Mouse (Mus musculus) testis, postnatal 10 days (tissue): Measurements from ENCODE around the gene Nudcd3.

Experiments used
- DNase-seq: peaks from one replicate; pipeline ENCODE4 v3.0.0; 2021; ENCODE audit warnings: low spot score

Nudcd3 gene

DNA sequence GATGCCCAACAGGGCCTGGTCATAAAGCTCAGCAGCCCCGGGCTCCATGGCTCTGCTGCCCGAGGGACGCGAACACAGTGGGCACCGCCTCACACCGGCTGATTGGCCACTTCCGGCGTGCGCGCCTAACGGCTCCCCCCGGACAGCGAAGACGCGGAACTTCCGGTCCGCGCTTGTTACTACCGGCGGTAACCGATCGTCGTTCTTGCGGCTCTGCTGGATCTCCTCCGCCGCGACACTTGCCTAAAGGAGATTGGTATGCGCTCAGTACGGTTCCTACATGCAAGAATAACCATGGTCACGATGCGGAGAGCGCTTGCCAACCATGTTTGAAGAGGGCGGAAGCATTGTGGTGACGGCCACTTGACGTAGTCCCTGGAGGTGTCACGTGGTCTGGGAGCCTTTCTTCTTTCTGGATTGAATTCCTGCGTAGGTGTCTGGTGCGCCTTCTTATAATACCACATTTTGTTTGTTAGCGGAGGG lies at the start of gene Nudcd3:
Nudcd3 (minus strand) TSS at position 329 of the 483 bp plus-strand sequence.
- peak; percentile 92 for DNase-seq

DNA sequence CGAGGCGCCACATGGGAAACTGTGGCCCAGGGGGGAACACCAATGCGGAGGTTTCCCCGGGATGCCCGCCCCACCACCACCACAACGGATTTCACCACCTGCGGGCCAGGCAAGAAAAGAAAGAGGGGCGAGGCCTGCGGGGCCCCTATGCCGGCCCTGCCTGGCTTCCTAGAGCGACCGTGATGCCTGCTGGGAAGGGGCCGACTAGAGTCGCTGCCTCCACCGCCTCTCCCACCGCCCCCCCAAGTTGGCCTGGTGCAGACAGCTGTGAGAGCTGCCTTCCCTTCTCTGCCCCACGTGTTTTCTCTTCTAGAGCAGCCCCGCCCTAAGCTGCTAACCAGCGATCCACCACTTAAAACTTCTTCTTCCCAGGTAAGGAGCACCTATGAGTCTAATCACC lies 44.5 kb upstream of the Nudcd3 start:
- DNase-seq = no peak

DNA sequence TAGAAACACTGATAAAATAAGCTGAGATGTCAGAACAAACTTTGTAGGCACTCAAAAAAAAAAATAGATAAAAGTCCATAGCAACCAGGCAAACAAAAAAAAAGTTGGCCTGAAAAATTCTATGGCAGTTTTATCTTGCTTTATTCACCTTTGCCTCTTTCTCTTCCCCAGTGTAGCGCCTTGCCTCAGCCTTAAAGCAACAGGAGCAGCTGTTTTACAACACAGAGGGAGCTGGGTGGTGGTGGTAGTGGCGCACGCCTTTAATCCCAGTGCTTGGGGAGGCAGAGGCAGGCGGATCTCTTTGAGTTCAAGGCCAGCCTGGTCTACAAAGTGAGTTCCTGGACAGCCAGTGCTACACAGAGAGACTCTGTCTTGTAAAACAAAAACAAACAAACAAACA lies 32.8 kb upstream of the Nudcd3 start:
- no peak for DNase-seq

DNA sequence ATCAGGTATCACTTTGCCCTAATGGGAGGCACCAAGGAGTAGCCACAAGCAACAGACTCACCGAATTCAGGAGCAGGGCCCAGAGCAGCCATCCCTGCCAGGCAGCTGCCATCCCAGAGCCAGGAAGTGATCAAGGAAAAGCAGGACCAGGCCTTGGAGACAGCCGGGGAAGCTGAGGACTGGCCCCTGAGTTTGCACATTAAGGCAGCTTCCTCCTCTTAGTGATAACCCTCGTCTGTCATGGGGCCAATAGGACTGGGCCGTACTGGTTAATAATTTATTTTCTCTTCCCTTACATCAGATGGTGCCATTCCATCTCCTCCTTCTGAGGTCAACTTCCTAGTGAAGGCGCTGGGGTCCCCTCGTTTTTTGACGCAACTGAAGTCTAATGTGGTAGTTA lies 29.8 kb upstream of the Nudcd3 start, which contains the start of gene Npc1l1:
Npc1l1 (minus strand) TSS at position 132 of the 400 bp plus-strand sequence.
- no peak for DNase-seq

DNA sequence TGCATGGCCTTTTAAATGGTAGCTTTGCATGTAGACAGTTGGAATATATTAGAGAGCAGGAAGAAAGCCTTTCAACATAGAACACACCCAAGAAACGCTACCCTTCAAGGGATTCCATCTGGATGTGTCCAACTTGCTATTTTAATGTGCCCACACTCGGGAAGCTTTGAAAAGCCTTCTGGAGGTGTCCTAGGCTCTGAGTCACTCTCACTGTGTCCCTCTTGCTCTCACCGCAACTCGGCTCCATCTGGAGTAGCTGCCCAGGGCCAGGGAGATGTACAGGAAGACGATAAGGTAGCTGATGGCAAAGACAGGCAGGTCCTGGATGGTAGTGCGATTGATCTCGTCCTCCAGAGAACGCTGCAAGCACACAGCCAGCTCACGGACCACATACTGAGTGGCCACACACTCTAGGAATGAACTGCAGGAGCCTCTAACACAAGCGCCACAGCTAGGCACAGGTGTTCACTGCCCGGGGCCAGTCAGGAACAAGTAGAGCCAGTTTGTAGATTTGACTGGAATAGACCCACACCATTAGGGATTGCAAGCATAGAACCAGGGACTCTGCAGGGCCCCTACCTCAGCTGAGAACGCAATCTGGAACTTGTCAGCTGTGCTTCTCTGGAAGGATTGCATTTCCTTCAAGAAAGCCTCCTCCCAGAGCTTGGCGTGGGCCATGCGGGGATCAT lies 24.5 kb upstream of the Nudcd3 start:
- no peak for DNase-seq

- DNase-seq = no peak
These were observed 22.0 kb upstream of the Nudcd3 start for GRCm38 (mm10) chr11:6222187-6222586.

DNA sequence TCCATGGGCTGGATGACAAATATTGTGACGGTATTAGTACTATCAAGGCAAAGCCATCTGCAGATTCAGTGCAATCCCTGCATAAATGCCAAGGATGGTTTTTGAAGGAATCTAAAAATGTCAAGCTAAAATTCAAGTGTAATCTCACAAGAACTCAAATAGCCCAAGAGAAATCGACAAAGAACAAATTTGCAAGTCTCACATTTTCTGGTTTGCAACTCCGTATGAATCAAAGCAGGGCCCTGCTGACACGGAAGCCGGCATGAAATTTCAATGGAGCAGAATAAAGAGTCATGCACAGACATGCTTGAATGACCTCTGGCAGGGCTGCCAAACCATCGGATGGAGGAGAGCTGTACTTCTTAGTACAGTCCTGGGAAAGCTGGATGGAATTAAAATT lies 19.8 kb upstream of the Nudcd3 start:
- DNase-seq = no peak

- no peak for DNase-seq
These were observed 18.1 kb upstream of the Nudcd3 start for GRCm38 (mm10) chr11:6218189-6218896.

DNA sequence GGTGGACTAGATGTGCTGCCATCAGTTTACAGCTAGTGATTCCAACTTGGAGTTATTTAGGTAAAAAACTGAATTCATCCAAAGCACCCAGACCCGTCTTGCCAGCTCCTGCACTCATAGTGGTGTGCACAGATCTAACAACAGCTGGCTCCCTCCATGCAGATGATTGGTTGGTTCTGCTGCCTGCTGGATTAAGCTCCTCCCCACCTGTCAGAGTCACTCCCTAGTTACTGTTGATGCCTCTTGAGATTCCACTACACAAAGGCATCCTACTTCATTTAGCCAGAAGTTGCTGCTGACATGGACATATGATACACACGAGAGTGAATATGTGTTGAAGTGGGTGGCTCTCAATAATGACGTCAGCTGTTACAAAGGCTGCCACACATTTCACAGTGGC lies 16.6 kb upstream of the Nudcd3 start:
- no peak for DNase-seq

GRCm38 (mm10) chr11:6208158-6208557 lies 7.9 kb upstream of the Nudcd3 start:
- no peak for DNase-seq

DNA sequence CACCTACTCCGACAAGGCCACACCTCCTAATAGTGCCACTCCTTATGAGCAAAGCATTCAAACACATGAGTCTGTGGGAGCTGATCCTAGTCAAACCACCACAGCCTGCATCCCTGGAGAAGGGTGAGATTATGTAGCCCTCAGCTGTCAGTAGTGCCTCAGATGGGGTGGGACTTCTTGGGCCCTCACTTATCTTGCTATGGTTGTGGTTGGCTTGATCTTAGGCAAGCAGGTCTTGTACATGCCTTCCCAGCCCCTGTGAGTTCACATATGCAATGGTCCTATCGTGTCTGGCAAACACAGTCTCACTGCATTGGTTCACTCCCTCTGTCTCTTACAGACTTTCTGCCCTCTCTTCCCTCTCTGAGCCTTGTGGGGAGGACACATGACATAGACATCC lies 6.9 kb upstream of the Nudcd3 start:
- DNase-seq = no peak

- no peak for DNase-seq
These were observed 355 bp upstream of the Nudcd3 start for GRCm38 (mm10) chr11:6200570-6200969.

GRCm38 (mm10) chr11:6199410-6200086 lies 667 bp downstream of the Nudcd3 start, which contains the start of gene A730071L15Rik:
Gene A730071L15Rik, plus strand, starts transcription at chr11:6200029.
- DNase-seq = no peak

GRCm38 (mm10) chr11:6198449-6198848 lies 1.8 kb downstream of the Nudcd3 start:
- DNase-seq = no peak

DNA sequence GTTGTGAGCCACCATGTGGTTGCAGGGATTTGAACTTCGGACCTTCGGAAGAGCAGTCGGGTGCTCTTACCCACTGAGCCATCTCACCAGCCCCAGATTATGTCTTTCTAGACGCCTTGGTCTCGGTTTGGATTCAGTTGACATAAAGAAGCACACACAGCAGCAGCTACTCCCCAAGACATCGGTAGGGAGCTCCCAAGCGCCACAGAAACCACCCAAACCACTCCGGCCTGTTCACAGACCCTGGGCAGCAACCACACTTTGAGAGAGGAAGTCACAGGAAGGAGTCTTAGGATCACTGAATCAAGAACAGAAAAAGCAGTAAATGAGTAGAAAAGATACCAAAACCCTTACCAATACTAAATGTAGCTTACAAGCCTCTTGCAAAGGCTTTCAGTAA lies 3.4 kb downstream of the Nudcd3 start:
- no peak for DNase-seq

GRCm38 (mm10) chr11:6187878-6188277 lies 12.3 kb downstream of the Nudcd3 start:
- DNase-seq = peak; percentile 90

- no peak for DNase-seq
These were observed 12.8 kb downstream of the Nudcd3 start for GRCm38 (mm10) chr11:6187399-6187798.

- DNase-seq = no peak
These were observed 15.8 kb downstream of the Nudcd3 start for GRCm38 (mm10) chr11:6184202-6184935.

DNA sequence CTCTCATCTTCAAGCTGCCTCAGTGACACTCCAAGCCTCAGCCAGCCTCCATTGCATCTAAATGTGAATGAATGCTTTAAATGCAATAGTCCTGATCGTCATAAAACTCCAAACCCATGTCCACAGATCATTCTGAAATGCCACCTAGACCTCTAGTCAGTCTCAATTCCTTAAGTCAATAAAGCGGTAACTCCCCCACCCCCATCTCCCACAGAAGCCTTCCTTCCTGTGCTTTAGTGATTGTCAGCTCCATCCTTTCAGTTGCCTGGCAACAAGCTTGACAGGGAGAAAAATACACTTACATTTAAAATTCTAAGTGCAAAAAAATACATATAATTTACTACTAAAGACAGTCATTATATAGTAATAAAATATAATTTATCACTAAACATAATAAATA lies 17.0 kb downstream of the Nudcd3 start:
- DNase-seq = no peak

DNA sequence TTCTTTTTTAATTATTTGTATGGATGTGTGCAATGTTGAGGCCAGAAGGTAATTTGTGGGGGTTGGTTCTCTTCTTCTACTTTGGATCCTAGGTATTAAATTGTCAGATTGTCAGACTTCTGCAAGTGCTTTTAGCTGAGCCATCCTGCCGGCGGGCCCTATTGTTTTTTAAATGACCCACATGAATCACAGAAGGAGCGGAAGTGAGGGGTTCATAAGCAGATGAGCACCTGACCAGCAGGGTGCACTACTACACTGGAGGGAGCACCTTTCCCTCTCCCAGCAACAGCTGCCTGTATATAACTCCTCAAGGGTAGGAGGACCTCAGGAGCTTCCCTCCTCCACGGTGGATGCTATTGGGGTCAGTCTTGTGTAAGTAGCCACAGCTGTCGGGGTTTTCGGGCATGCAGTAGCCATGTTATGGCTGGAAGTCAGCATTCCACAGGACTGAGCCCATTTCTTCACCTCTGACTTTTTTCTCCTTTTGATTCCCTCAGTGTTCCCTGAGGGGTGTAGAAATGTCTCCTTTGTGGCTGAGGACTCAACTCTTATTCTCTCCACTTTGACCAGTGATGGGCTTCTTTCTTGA lies 19.3 kb downstream of the Nudcd3 start:
- no peak for DNase-seq

DNA sequence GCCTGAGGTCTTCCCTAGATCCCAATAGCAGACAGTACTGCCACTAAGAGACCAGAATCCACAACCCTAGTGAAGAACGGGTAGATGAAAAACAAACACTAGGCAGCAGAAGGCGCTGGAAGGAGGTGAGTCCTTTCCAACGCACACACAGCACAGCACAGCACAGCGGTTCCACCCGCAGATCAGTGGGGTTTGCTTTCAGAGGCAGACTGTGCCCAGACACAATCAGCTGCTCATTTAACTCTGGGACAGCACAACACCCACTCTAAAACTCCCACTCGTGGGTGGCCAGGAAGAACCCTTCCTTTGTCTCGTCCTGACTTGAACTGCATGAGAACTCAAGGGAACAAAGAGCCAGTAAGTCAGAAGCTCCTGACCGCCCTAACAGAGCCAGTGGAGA lies 21.0 kb downstream of the Nudcd3 start:
- DNase-seq = no peak

DNA sequence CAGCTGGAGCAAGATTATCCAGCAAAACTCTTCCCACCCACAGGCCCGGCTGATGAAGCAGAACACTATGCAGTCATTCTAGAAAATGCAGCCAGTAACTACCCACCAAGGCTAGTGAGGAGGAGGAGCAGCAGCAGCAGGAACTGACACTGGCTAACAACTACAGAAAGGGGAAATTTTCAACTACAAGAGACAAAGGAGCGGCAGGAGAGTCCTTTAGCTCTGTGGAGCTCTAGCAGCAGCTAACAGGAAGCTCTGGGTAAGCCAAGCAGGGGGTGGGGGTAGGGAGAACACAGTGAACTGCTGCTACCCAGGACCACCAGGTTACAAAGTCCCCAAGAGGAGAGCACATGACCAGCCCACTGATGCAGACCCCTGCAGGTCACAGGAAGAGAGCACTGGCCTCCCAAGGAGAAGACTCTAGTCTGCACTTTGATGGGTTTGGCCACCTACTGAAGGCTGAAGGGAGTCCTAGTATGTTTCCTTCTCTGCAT lies 21.5 kb downstream of the Nudcd3 start:
- DNase-seq = no peak
